Mouse (Mus musculus) liver, embryonic 14.5 days (tissue): ENCODE results near the gene Rcc1l. TPM values are rescaled to one million over a fixed set of nuclear protein-coding genes. Genes with fewer than 3 reads are reported as not detected.

Source experiments
- ATAC-seq: fragments of 200-750 bp; cut with Nextera tagmentation; 2 replicates; pipeline ENCODE4 v1.8.0; 2017; ENCODE audit warnings: moderate number of reproducible peaks, mild to moderate bottlenecking, moderate library complexity; ENCODE audit not compliant: insufficient read depth
- DNase-seq, 3 experiments: peaks; one replicate each; pipeline ENCODE4 v3.0.0-alpha.2; 2012 to 2013; ENCODE audit warnings: low read depth in 3 of 3, low spot score in 3 of 3
- H3K27ac ChIP-seq: fragments of 300-500 bp; sonication (generic); 2 replicates; pipeline ENCODE4 v1.5.1; 2014; ENCODE audit warnings: moderate library complexity, mild to moderate bottlenecking, control low read depth, inconsistent platforms
- H3K27me3 ChIP-seq: fragments of 300-500 bp; sonication (generic); 2 replicates; pipeline ENCODE4 v1.6.1; 2014; ENCODE audit warnings: mild to moderate bottlenecking, low read length, moderate library complexity; ENCODE audit not compliant: control insufficient read depth, insufficient read depth
- H3K36me3 ChIP-seq: fragments of 300-500 bp; sonication (generic); replicated peaks from 2 replicates; pipeline ENCODE4 v1.6.1; 2014; ENCODE audit warnings: low read depth; ENCODE audit not compliant: control insufficient read depth, insufficient read depth
- H3K4me1 ChIP-seq, 2 experiments: fragments of 200-500 bp in 1 of 2; fragments of 300-500 bp in 1 of 2; sonication (generic) in 1 of 2; replicated peaks; 2 replicates each; pipeline ENCODE4 v1.6.1; 2012 to 2014; ENCODE audit warnings: antibody characterized with exemption in 1 of 2, inconsistent platforms in 1 of 2, low read length in 1 of 2; ENCODE audit not compliant: control insufficient read depth in 2 of 2, insufficient read depth in 2 of 2
- H3K4me2 ChIP-seq: fragments of 300-500 bp; sonication (generic); 2 replicates; pipeline ENCODE4 v1.6.1; 2014; ENCODE audit warnings: low read depth, mild to moderate bottlenecking, control low read depth, moderate library complexity
- H3K4me3 ChIP-seq, 2 experiments: fragments of 200-500 bp in 1 of 2; fragments of 300-500 bp in 1 of 2; sonication (generic) in 1 of 2; 2 replicates each; pipeline ENCODE4 v1.5.1; 2012 to 2014; ENCODE audit warnings: low read depth in 2 of 2, low read length in 2 of 2, mild to moderate bottlenecking in 2 of 2, control low read depth in 1 of 2, inconsistent platforms in 1 of 2, moderate library complexity in 1 of 2; ENCODE audit not compliant: insufficient read depth in 1 of 2
- H3K9ac ChIP-seq: fragments of 300-500 bp; sonication (generic); replicated peaks from 2 replicates; pipeline ENCODE4 v1.6.1; 2014; ENCODE audit warnings: mild to moderate bottlenecking, control low read depth, moderate library complexity
- H3K9me3 ChIP-seq: fragments of 300-500 bp; sonication (generic); 2 replicates; pipeline ENCODE4 v1.6.1; 2016; ENCODE audit warnings: low read length, mixed read lengths; ENCODE audit not compliant: control insufficient read depth
- CTCF ChIP-seq: IDR thresholded peaks from 2 replicates; pipeline ENCODE4 v1.5.1; 2016; ENCODE audit warnings: antibody characterized with exemption, low read depth, control low read depth
- EP300 ChIP-seq: IDR thresholded peaks from 2 replicates; pipeline ENCODE4 v1.6.1; 2016; ENCODE audit warnings: antibody characterized with exemption, low read depth
- WGBS: fragments of 180-500 bp; shearing (Covaris S2); extraction: QIAGEN DNeasy Blood & Tissue Kit; methylation state at CpG from one replicate; pipeline ENCODE4 v1.1.7; 2014; ENCODE audit not compliant: insufficient replicate concordance; 5-methylcytosine and 5-hydroxymethylcytosine counted together
- polyA plus RNA-seq, 2 experiments: library from polyadenylated mRNA; depleted of rRNA in 1 of 2; stranded (reverse) in 1 of 2; unstranded in 1 of 2; fragments of >200 nt; fragmentation: Nextera tagmentation in 1 of 2; extraction: Ambion mirVana in 1 of 2; gene quantifications; 2 replicates each; pipeline versions ENCODE4 v1.2.1 to v1.2.3; 2012 to 2014

Rcc1l gene
- polyA plus RNA-seq, 2 experiments = 8.4 to 11.2 TPM

DNA sequence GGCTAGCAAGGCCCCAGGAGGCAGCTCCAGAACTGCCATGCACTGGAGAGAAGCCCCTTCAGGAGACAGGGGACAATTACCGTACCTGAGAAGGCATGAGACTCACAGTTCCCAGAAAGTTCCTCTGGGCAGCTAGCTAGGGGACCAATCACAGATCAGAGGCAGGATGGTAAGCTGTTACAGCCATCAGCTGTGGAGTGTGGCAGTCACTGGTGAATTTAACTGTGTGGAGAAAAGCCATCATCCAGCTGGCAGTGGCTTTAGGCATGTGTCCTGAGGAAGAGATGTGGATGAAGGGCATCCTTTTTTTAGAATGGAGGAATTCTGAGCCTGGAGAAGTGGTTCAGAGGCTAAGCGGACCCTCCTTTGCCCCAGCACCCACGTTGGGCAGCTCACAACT, 56.4 kb downstream of the Rcc1l start:
- TF ChIP-seq CTCF (no peak), EP300 (no peak)
- H3K4me1 ChIP-seq = no peaks in the 10 kb centered on the region
- DNase-seq = no peak
- no peak overlapping the region for H3K27ac ChIP-seq
- 54% methylated on average over 3 of the region's 3 CpGs for WGBS
- no peak for ATAC-seq
- no peaks in the 10 kb centered on the region for H3K27me3 ChIP-seq
- no peaks in the 10 kb centered on the region for H3K36me3 ChIP-seq
- H3K9ac ChIP-seq = no peak overlapping the region
- H3K4me3 ChIP-seq = no peak overlapping the region
- H3K9me3 ChIP-seq = no peaks in the 10 kb centered on the region
- no peak overlapping the region for H3K4me2 ChIP-seq

DNA sequence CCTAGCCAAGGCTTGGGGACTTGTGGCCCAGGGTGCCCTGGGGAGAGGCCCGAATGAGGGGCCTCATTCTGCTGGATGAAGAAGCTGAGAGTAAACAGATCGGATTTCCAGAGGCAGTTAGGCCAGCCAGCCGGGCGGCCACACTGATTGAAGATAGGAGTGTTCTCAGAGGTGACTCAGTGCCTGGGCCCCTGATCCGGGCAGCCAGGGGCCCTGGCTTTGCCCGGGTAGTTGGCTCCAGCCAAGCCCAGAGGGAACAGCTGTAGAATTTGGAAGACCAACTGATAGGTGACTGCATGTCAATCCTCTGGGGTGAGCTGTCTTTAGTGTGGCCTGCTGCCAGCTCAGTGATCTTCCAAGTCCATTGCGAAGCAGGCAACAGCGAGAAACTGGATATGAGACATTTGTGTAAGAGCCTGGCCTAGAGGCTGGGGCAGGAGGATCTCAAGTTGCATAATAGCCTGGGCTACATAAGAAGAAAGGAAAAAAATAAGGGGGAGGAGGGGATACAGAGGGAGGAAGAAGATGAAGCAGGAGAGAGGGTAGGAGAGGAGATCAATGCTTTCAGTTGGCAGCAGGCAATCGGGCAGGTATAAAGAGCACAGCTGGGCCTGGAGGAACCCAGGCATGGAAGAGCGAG, 57.0 kb downstream of the Rcc1l start:
- 59% methylated on average over 10 of the region's 10 CpGs for WGBS
- Histone ChIP-seq H3K4me1 (no peaks in the 10 kb centered on the region), H3K4me2 (no peak overlapping the region), H3K4me3 (no peak overlapping the region), H3K27ac (no peak overlapping the region), H3K27me3 (no peaks in the 10 kb centered on the region), H3K9me3 (no peaks in the 10 kb centered on the region), H3K36me3 (no peaks in the 10 kb centered on the region), H3K9ac (no peak overlapping the region)
- no peak for DNase-seq
- TF ChIP-seq EP300 (no peak), CTCF (no peak)
- no peak for ATAC-seq

DNA sequence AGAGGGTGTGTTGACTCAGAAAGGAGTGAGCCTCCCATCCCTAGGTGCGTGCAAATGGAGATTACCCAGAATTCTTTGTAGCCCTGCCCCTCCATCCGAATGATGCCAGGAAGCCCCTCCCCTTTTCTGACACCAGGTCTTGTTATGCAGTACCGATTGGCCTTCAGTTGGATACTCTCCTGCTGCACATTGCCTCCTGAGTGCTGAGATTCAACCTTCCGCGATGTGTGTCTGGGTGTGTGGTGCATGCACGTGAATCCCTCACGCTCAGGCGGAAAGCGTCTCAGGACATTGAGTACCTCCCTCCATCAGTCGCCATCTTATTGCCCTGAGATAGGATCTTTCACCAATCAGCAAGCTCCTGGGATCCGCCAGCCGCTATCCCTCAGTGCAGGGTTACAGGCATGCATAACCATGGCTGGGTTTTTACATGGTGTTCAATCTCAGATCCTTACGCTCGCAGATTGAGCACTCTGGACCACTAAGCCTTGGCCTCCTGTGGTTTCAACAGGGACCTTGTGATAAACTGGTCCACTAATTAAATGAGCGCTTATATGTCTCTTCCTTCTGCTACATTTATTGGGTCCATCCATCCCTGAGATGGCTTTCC, 57.7 kb downstream of the Rcc1l start:
- no peak overlapping the region for H3K4me2 ChIP-seq
- 79% methylated on average over 15 of the region's 15 CpGs for WGBS
- no peaks in the 10 kb centered on the region for H3K36me3 ChIP-seq
- no peak overlapping the region for H3K27ac ChIP-seq
- ATAC-seq = no peak
- H3K4me1 ChIP-seq = no peaks in the 10 kb centered on the region
- H3K9me3 ChIP-seq = no peaks in the 10 kb centered on the region
- no peak overlapping the region for H3K9ac ChIP-seq
- DNase-seq = no peak
- no peak overlapping the region for H3K4me3 ChIP-seq
- TF ChIP-seq CTCF (no peak), EP300 (no peak)
- H3K27me3 ChIP-seq = no peaks in the 10 kb centered on the region

DNA sequence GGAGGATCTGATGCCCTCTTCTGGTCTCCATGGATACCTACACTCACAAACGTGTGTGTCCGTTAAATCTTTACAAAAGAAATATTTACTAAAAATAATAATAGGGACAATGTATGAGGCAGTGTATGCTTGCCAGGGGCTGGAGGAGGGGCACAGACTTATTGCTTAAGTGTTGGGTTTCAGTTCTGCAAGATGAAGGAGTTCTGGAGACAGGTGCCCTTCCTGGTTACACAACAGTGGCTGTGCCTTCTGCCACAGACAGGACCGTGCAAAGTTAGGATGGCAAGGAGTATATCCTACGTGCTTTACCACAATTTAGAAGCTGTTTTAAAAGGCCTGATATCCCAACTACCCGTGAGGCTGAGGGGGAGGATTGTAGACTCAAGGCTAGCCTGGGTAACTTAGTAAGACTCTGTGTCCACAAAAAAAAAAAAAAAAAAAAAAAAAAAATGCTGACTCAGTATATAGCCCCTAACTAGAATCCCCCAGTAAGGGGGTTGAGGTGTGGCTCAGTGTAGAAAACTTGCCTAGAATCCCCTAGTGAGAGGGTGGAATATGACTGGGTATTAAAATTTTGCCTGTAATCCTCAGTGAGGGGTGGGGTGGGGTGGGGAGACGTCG, 60.8 kb downstream of the Rcc1l start:
- no peaks in the 10 kb centered on the region for H3K4me1 ChIP-seq
- DNase-seq (no peak), ATAC-seq (no peak)
- no peaks in the 10 kb centered on the region for H3K36me3 ChIP-seq
- H3K9ac ChIP-seq = no peak overlapping the region
- H3K4me2 ChIP-seq = no peak overlapping the region
- no peak overlapping the region for H3K4me3 ChIP-seq
- no peaks in the 10 kb centered on the region for H3K27me3 ChIP-seq
- TF ChIP-seq CTCF (no peak), EP300 (no peak)
- no peaks in the 10 kb centered on the region for H3K9me3 ChIP-seq
- H3K27ac ChIP-seq = no peak overlapping the region
- WGBS = 69% methylated on average over 7 of the region's 7 CpGs

DNA sequence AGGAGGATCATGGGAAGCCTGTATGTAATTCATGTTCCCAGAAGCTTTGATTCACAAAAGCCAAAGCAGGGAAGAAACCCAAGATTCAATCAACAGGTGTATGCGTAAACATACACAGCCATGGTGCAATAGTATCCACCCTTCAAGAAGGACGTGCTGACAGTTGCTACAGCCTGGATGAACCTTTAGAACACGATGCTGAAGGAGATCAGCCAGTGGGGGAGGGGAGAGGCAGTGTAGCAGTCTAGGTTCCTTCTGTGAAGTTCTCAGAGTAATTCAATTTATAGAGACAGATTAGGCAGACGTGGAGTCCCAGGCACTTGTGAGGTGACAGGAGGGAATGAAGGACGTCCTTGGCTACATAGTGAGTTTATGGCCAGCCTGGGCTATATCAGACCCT, 61.6 kb downstream of the Rcc1l start:
- WGBS = 53% methylated on average over 5 of the region's 5 CpGs
- no peaks in the 10 kb centered on the region for H3K27me3 ChIP-seq
- no peaks in the 10 kb centered on the region for H3K4me1 ChIP-seq
- H3K9me3 ChIP-seq = no peaks in the 10 kb centered on the region
- no peak overlapping the region for H3K9ac ChIP-seq
- H3K27ac ChIP-seq = no peak overlapping the region
- TF ChIP-seq EP300 = no peak
- TF ChIP-seq CTCF = no peak
- H3K36me3 ChIP-seq = no peaks in the 10 kb centered on the region
- H3K4me2 ChIP-seq = no peak overlapping the region
- DNase-seq (no peak), ATAC-seq (no peak)
- H3K4me3 ChIP-seq = no peak overlapping the region
